Mouse (Mus musculus) small intestine, adult 2 months (tissue): ENCODE measurements at regions not wholly inside any gene's neighbourhood (a gene's known extent, or its start where the extent isn't known, plus 50 kb on each side); places are given as distances from the start of the nearest gene placed in this dataset.

Experiments used
- CTCF ChIP-seq: fragments of 200-500 bp; IDR thresholded peaks from 2 replicates; pipeline ENCODE4 v1.5.1; 2012; ENCODE audit warnings: low read depth, mild to moderate bottlenecking, control low read depth, inconsistent platforms, low read length, moderate library complexity, mixed read lengths; ENCODE audit not compliant: insufficient replicate concordance, insufficient read length; ENCODE audit errors: extremely low read depth
- POLR2A ChIP-seq: fragments of 200-500 bp; IDR thresholded peaks from 2 replicates; pipeline ENCODE4 v1.6.1; 2012; ENCODE audit warnings: low read depth, mild to moderate bottlenecking, control low read depth, inconsistent platforms, low read length, moderate library complexity

DNA sequence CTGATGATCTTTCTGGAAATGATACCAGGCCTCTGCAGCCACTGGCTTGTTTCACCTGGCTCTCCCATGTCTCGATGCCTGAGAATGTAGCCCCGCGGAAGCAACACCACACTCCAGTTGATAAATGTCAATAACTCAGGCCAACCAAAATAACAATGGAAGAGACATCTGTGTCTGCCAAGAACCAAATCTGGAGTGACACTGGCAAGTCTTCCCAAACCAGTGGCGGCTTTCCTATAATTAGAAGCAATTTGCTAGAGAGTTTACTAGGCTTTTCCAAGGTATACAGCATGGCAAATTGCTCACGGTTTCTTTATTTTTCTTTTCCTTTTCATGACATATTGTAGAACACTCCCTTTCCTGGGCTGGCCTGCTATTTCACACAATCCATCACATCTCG lies 268.1 kb upstream of the Msx2 start:
- TF ChIP-seq POLR2A (no peak), CTCF (no peak)
